Mouse (Mus musculus) limb, embryonic 12.5 days (tissue): ENCODE measurements around the gene Eif5a2. TPM values are rescaled to one million over a fixed set of nuclear protein-coding genes. Genes with fewer than 3 reads are reported as not detected.

Experiments used
- polyA plus RNA-seq: library from polyadenylated mRNA; unstranded; fragments of >200 nt; fragmentation: Nextera tagmentation; extraction: Ambion mirVana; gene quantifications from 2 replicates; pipeline ENCODE4 v1.2.1, GENCODE M21; 2016

Eif5a2 gene
- polyA plus RNA-seq, 1 experiment from 2014 or later: 10.7 TPM

Other genes starting within 250 kb of the Eif5a2 start
- gene Slc2a2, start 83.4 kb upstream of the Eif5a2 start, polyA plus RNA-seq: 0.13 TPM in 1 of 2 replicates, not detected in the other
- gene Rpl22l1, start 24.2 kb downstream of the Eif5a2 start, polyA plus RNA-seq: 480 and 481 TPM in 2 replicates
- gene Gm1527, start 111.3 kb downstream of the Eif5a2 start, polyA plus RNA-seq: not detected in 2 replicates